Mouse (Mus musculus): ENCODE data around the gene Lamp1. TPM values are rescaled to one million over a fixed set of nuclear protein-coding genes. Genes with fewer than 3 reads are reported as not detected.
A peak's percentile ranks its signal among the peaks of the same experiment; 100 is the strongest.

Lamp1 gene
- polyA plus RNA-seq, 1 experiment from 2014 or later = 274 TPM

DNA sequence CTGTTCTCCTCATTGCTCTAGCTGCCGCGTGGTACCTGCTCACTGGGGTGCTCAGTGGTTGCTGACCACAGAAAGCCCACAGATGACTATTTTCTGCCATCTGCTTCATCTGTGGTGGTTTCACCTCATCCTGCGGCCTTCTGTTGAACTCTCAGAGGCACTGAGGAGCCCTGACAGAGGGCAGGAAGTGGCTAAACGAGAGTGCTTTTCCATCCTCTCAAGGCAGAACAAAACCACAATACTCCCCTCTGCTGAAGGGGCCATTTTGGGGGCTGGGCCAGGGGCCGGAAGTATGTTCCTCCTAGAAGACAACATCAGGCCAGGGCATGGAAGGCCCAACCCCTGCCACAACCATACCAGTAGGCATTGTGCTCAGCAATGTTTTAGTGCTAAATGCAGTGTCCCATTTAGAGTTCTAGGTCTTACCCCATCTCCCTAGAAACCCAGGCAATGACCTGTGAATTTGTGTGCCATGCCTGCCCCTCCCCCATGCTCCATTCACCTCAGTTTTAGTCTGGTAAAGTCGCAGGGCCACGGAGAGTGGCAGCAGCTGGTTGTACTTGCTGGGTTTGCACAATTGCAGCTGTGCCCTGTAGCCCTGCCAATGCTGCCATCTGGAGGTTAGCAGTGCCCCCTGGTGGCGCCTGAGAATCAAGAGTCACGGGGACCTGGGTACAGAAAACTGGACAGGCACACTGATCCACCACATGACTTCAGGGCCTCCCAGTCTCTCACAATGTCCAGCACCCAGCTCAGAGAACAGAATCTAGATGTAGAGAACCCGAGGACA lies 54.7 kb downstream of the Lamp1 start:
- H3K9me3 ChIP-seq (ENCODE audit: control insufficient read depth, low read length) = no peaks in the 10 kb centered on the region
- no peaks in the 10 kb centered on the region for H3K27me3 ChIP-seq (ENCODE audit: control insufficient read depth, insufficient read depth, low read length)
- 28% methylated on average over 10 of the region's 10 CpGs for WGBS
- no peak overlapping the region for H3K4me2 ChIP-seq
- no peak overlapping the region for H3K9ac ChIP-seq (ENCODE audit: low read length)
- no peak overlapping the region for H3K27ac ChIP-seq (ENCODE audit: low read depth, low read length)
- H3K36me3 ChIP-seq (ENCODE audit: control insufficient read depth, insufficient read depth, low read length) = no peaks in the 10 kb centered on the region
- H3K4me3 ChIP-seq (ENCODE audit: low read depth, low read length) = no peak overlapping the region
- peak; percentile 98 for DNase-seq (ENCODE audit: low spot score, missing footprints)
- H3K4me1 ChIP-seq (ENCODE audit: control insufficient read depth, insufficient read depth, low read length) = peaks cover 5% of the 10 kb centered on the region; the same call in 1 of the 2 replicates
- peak; percentile 82 for ATAC-seq (ENCODE audit: low FRiP score)

- no peak overlapping the region for H3K9ac ChIP-seq (ENCODE audit: low read length)
- H3K4me1 ChIP-seq (ENCODE audit: control insufficient read depth, insufficient read depth, low read length) = peaks cover 5% of the 10 kb centered on the region; the same call in 1 of the 2 replicates
- H3K4me3 ChIP-seq (ENCODE audit: low read depth, low read length) = no peak overlapping the region
- no peak overlapping the region for H3K27ac ChIP-seq (ENCODE audit: low read depth, low read length)
- peak; percentile 80 for DNase-seq (ENCODE audit: low spot score, missing footprints)
- ATAC-seq (ENCODE audit: low FRiP score) = no peak
- H3K36me3 ChIP-seq (ENCODE audit: control insufficient read depth, insufficient read depth, low read length) = no peaks in the 10 kb centered on the region
- no peaks in the 10 kb centered on the region for H3K27me3 ChIP-seq (ENCODE audit: control insufficient read depth, insufficient read depth, low read length)
- H3K9me3 ChIP-seq (ENCODE audit: control insufficient read depth, low read length) = no peaks in the 10 kb centered on the region
- WGBS = 79% methylated on average over 8 of the region's 8 CpGs
- no peak overlapping the region for H3K4me2 ChIP-seq
Measured at GRCm38 (mm10) chr8:13216386-13216785, 57.4 kb downstream of the Lamp1 start.

GRCm38 (mm10) chr8:13217093-13217492 lies 58.1 kb downstream of the Lamp1 start:
- Histone ChIP-seq H3K27ac (ENCODE audit: low read depth, low read length) (no peak overlapping the region), H3K4me1 (ENCODE audit: control insufficient read depth, insufficient read depth, low read length) (peaks cover 5% of the 10 kb centered on the region; the same call in 1 of the 2 replicates), H3K9me3 (ENCODE audit: control insufficient read depth, low read length) (no peaks in the 10 kb centered on the region), H3K27me3 (ENCODE audit: control insufficient read depth, insufficient read depth, low read length) (no peaks in the 10 kb centered on the region), H3K4me3 (ENCODE audit: low read depth, low read length) (no peak overlapping the region), H3K9ac (ENCODE audit: low read length) (no peak overlapping the region), H3K4me2 (no peak overlapping the region), H3K36me3 (ENCODE audit: control insufficient read depth, insufficient read depth, low read length) (no peaks in the 10 kb centered on the region)
- no peak for ATAC-seq (ENCODE audit: low FRiP score)
- 71% methylated on average over 5 of the region's 5 CpGs for WGBS
- no peak for DNase-seq (ENCODE audit: low spot score, missing footprints)

DNA sequence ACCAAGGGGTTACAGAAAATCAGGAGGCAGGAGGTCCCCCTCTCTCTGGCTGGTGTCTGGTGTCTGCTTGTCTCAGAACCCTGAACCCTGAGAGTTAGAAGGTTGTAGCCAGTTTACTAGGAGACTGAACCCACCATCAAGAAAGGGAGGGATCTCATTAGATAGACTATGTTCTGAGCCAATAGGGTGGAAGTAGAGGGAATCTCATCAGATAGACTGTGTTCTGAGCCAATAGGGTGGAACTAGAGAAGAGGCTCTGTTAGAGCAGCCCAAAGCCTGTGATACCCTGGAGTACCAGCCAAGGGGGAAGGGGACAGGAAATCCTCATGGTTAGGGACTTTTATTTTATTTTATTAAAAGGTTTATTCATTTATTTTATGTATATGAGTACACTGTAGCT lies 59.0 kb downstream of the Lamp1 start:
- no peak for ATAC-seq (ENCODE audit: low FRiP score)
- Histone ChIP-seq H3K4me2 (no peak overlapping the region), H3K4me3 (ENCODE audit: low read depth, low read length) (no peak overlapping the region), H3K4me1 (ENCODE audit: control insufficient read depth, insufficient read depth, low read length) (peaks cover 5% of the 10 kb centered on the region; the same call in 1 of the 2 replicates), H3K9me3 (ENCODE audit: control insufficient read depth, low read length) (no peaks in the 10 kb centered on the region), H3K9ac (ENCODE audit: low read length) (no peak overlapping the region), H3K27ac (ENCODE audit: low read depth, low read length) (no peak overlapping the region), H3K36me3 (ENCODE audit: control insufficient read depth, insufficient read depth, low read length) (no peaks in the 10 kb centered on the region), H3K27me3 (ENCODE audit: control insufficient read depth, insufficient read depth, low read length) (no peaks in the 10 kb centered on the region)
- no peak for DNase-seq (ENCODE audit: low spot score, missing footprints)

- H3K36me3 ChIP-seq (ENCODE audit: control insufficient read depth, insufficient read depth, low read length) = no peaks in the 10 kb centered on the region
- WGBS = 84% methylated on average over 4 of the region's 4 CpGs
- no peak overlapping the region for H3K4me2 ChIP-seq
- no peak overlapping the region for H3K9ac ChIP-seq (ENCODE audit: low read length)
- H3K27me3 ChIP-seq (ENCODE audit: control insufficient read depth, insufficient read depth, low read length) = no peaks in the 10 kb centered on the region
- no peak overlapping the region for H3K27ac ChIP-seq (ENCODE audit: low read depth, low read length)
- no peak overlapping the region for H3K4me3 ChIP-seq (ENCODE audit: low read depth, low read length)
- H3K9me3 ChIP-seq (ENCODE audit: control insufficient read depth, low read length) = no peaks in the 10 kb centered on the region
- H3K4me1 ChIP-seq (ENCODE audit: control insufficient read depth, insufficient read depth, low read length) = peaks cover 4% of the 10 kb centered on the region; the same call in 1 of the 2 replicates
- no peak for ATAC-seq (ENCODE audit: low FRiP score)
- DNase-seq (ENCODE audit: low spot score, missing footprints) = no peak
Measured at GRCm38 (mm10) chr8:13218441-13218840, 59.5 kb downstream of the Lamp1 start.

- Histone ChIP-seq H3K4me1 (ENCODE audit: control insufficient read depth, insufficient read depth, low read length) (peaks cover 5% of the 10 kb centered on the region; the same call in 1 of the 2 replicates), H3K36me3 (ENCODE audit: control insufficient read depth, insufficient read depth, low read length) (no peaks in the 10 kb centered on the region), H3K4me3 (ENCODE audit: low read depth, low read length) (no peak overlapping the region), H3K9ac (ENCODE audit: low read length) (no peak overlapping the region), H3K27me3 (ENCODE audit: control insufficient read depth, insufficient read depth, low read length) (no peaks in the 10 kb centered on the region), H3K27ac (ENCODE audit: low read depth, low read length) (no peak overlapping the region), H3K9me3 (ENCODE audit: control insufficient read depth, low read length) (no peaks in the 10 kb centered on the region), H3K4me2 (no peak overlapping the region)
- DNase-seq (ENCODE audit: low spot score, missing footprints) = no peak
- no peak for ATAC-seq (ENCODE audit: low FRiP score)
- WGBS = 88% methylated on average over 9 of the region's 9 CpGs
Measured at GRCm38 (mm10) chr8:13224426-13224825, 65.5 kb downstream of the Lamp1 start.

MicroRNAs within 50 kb of the gene (microRNA counts, 519-probe panel; counts per million panel counts)
- microRNA mmu-miR-1968 = not detected

Small RNA genes within 50 kb of the gene (microRNA-seq; reads per million reads assigned to microRNA genes)
- gene Mir1968 = 43.8 reads per million, percentile 44 among the genes with 10 or more reads in this experiment
- not detected for gene Mir7065

Other genes with a start within 250 kb of the Lamp1 start
- 0.07 and 0.14 TPM in 2 replicates for gene F7, start 133.1 kb upstream of the Lamp1 start, polyA plus RNA-seq (2014; fragmentation: Nextera tagmentation; extraction: Ambion mirVana)
- gene F10, start 121.9 kb upstream of the Lamp1 start, polyA plus RNA-seq (2014; fragmentation: Nextera tagmentation; extraction: Ambion mirVana) = 0.78 and 0.80 TPM in 2 replicates
- 0.12 and 0.40 TPM in 2 replicates for gene Proz, start 98.2 kb upstream of the Lamp1 start, polyA plus RNA-seq (2014; fragmentation: Nextera tagmentation; extraction: Ambion mirVana)
- 51.5 and 58.3 TPM in 2 replicates for gene Pcid2, start 53.7 kb upstream of the Lamp1 start, polyA plus RNA-seq (2014; fragmentation: Nextera tagmentation; extraction: Ambion mirVana)
- 89.7 and 90.1 TPM in 2 replicates for gene Cul4a, start 53.5 kb upstream of the Lamp1 start, polyA plus RNA-seq (2014; fragmentation: Nextera tagmentation; extraction: Ambion mirVana)
- gene Grtp1, start 41.5 kb downstream of the Lamp1 start, polyA plus RNA-seq (2014; fragmentation: Nextera tagmentation; extraction: Ambion mirVana) = 20.9 and 22.0 TPM in 2 replicates
- gene Adprhl1, start 95.0 kb downstream of the Lamp1 start, polyA plus RNA-seq (2014; fragmentation: Nextera tagmentation; extraction: Ambion mirVana) = not detected in 2 replicates
- gene Dcun1d2, start 129.0 kb downstream of the Lamp1 start, polyA plus RNA-seq (2014; fragmentation: Nextera tagmentation; extraction: Ambion mirVana) = 31.0 and 33.0 TPM in 2 replicates
- 29.9 and 31.2 TPM in 2 replicates for gene Tmco3, start 129.0 kb downstream of the Lamp1 start, polyA plus RNA-seq (2014; fragmentation: Nextera tagmentation; extraction: Ambion mirVana)
- 215 and 223 TPM in 2 replicates for gene Tfdp1, start 179.6 kb downstream of the Lamp1 start, polyA plus RNA-seq (2014; fragmentation: Nextera tagmentation; extraction: Ambion mirVana)
- gene Atp4b, start 237.7 kb downstream of the Lamp1 start, polyA plus RNA-seq (2014; fragmentation: Nextera tagmentation; extraction: Ambion mirVana) = 0.14 TPM in 1 of 2 replicates, not detected in the other
- gene Grk1, start 245.9 kb downstream of the Lamp1 start, polyA plus RNA-seq (2014; fragmentation: Nextera tagmentation; extraction: Ambion mirVana) = 0.03 and 0.08 TPM in 2 replicates